Mouse (Mus musculus): ENCODE data around the gene Myl12a. TPM values are rescaled to one million over a fixed set of nuclear protein-coding genes. Genes with fewer than 3 reads are reported as not detected.

Gene Myl12a
- total RNA-seq (2021), result 10 to 100 TPM; 38.9 to 41.1 TPM
- long read RNA-seq, experiment 1, transcript Myl12a-206 (4 exons, 1,937 nt), result major isoform, 25 of 31 reads
- long read RNA-seq, experiment 1, partial matches to known transcripts, result 4 of 31 reads
- long read RNA-seq, experiment 1, other reads (novel, unspliced or antisense), result 1 of 31 reads
- long read RNA-seq, experiment 2, transcript Myl12a-206 (4 exons, 1,937 nt), result major isoform, 36 of 40 reads
- long read RNA-seq, experiment 2, partial matches to known transcripts, result 0 of 40 reads
- long read RNA-seq, experiment 2, other reads (novel, unspliced or antisense), result 4 of 40 reads

DNA sequence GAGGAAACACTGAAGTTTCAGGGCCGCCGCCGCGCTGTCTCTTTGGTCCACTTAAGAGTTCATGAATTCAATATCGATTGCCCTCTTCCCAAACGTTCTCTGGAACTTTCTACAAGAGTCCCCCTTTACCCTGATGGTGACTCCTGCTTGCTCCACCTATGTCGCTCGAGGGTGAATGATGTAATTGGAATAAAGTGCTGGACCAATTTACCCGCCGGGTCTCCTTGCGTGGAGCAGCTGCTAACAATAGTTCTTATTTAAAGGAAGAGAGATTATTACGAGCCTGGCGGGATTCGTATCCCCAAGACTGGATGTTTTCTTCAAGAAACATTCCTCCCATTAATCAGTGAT is at the start of gene Myl12a:
Gene Myl12a, minus strand, starts transcription at position 135 of the 351 bp plus-strand sequence.
- Histone ChIP-seq H3K27ac (peak within 1 kb of the TSS; percentile 100), H3K4me3 (peak within 1 kb of the TSS; percentile 71)
- no peak for TF ChIP-seq CTCF (conservative IDR thresholded peaks at IDR 0.05)
- DNase-seq (ENCODE audit: low spot score in 2 of 2), result no peak

DNA sequence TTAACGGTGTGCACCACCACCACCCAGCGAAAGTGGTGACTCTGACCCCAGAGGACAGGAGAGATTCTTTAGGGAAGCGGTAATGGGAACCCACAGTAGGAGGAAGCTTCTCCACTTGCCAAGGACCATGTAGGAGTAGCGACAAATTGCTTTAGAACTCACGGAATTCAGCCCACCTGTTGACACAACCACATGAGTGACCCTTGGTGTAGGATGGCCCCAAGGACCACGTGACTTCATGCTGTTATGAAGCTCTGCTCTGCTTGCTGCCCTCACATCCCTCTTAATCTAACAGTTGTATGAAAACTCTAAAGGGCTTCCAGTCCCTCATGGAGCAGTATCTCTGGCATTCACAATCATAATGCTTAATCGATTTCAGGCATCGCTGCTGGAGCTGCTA is 46.6 kb upstream of the Myl12a start:
- TF ChIP-seq CTCF (conservative IDR thresholded peaks at IDR 0.05), result no peak
- DNase-seq (ENCODE audit: low spot score in 2 of 2), result no peak
- Histone ChIP-seq H3K27ac (no peak overlapping the region), H3K4me3 (no peak overlapping the region)

DNA sequence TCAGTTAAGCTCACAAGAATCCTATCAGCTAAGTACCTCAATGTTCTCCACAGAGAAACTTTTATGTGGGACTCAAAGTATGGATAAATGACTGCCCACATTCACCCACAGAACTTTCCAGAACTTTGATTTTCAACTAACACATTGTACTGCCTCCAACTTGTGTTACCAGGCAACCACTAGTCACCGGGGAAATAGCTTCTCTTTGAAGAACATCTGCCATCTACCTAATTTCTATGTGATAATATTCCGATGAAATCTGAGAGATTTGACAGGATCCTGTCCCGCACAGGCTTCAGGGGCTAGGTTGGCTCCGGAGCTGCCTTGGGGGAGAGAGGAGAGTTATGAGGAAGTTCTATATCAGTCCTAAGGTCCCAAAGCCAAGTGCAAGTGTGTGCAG is 44.2 kb upstream of the Myl12a start:
- no peak overlapping the region for H3K4me3 ChIP-seq
- TF ChIP-seq CTCF (conservative IDR thresholded peaks at IDR 0.05), result no peak
- peak in 1 of 2 experiments; percentile 23 for DNase-seq (ENCODE audit: low spot score in 2 of 2)
- no peak overlapping the region for H3K27ac ChIP-seq

DNA sequence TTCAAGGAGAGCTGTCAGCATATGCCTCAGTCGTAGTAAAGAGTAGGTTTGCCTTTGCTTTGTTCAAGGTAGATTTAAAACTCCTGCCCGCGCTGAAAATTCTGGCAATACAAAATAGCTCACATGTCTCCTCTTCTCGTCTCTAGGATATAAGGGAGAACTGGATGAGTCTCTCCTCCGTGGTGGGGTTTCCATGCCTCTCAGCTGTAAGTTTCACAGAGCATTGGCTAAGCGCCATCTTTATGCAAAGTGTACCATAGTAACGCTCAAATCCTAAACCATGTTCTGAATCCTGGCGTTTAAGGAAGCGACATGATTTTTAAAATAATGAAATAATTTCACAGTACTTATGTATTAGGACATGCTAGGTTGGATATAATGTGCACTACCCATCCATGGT is 42.9 kb upstream of the Myl12a start:
- Histone ChIP-seq H3K4me3 (no peak overlapping the region), H3K27ac (0 out of 2 replicates have a peak overlapping the region, but pooled peaks have one; percentile 25)
- TF ChIP-seq CTCF (conservative IDR thresholded peaks at IDR 0.05), result no peak
- DNase-seq (ENCODE audit: low spot score in 2 of 2), result no peak

DNA sequence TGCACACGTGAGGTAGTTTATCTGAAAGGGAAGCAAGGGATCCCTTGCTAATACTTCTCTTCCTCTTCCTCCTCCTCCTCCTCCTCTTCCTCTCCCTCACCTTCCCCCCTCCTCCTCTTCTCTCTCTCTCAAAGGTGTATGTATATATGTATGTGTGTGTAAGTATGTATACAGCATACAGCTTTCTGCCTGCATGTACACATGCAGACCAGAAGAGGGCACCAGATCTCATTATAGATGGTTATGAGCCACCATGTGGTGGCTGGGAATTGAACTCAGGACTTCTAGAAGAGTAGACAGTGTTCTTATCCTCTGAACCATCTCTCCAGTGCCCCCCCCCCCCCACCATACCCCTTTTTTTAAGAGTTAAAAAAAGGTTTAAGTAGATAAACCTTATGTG is 40.0 kb upstream of the Myl12a start:
- TF ChIP-seq CTCF (conservative IDR thresholded peaks at IDR 0.05), result peak; percentile 61
- H3K27ac ChIP-seq, result no peak overlapping the region
- no peak overlapping the region for H3K4me3 ChIP-seq
- DNase-seq (ENCODE audit: low spot score in 2 of 2), result no peak

DNA sequence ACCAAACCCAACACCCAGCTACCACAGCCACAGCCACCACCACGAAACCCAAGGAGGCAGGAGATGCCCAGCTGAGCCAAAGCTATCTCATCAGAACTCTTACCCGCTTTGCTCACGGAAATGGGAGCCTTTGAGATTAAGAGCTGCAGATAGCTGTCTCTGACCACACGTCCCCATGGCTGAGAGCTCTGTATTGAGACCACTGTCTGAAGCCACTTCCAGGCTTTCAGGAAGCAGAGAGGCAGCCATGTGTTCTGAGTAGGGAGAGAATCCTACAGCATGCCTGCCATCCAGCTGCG is 37.9 kb upstream of the Myl12a start:
- DNase-seq (ENCODE audit: low spot score in 2 of 2), result no peak
- no peak for TF ChIP-seq CTCF (conservative IDR thresholded peaks at IDR 0.05)
- Histone ChIP-seq H3K4me3 (no peak overlapping the region), H3K27ac (no peak overlapping the region)

DNA sequence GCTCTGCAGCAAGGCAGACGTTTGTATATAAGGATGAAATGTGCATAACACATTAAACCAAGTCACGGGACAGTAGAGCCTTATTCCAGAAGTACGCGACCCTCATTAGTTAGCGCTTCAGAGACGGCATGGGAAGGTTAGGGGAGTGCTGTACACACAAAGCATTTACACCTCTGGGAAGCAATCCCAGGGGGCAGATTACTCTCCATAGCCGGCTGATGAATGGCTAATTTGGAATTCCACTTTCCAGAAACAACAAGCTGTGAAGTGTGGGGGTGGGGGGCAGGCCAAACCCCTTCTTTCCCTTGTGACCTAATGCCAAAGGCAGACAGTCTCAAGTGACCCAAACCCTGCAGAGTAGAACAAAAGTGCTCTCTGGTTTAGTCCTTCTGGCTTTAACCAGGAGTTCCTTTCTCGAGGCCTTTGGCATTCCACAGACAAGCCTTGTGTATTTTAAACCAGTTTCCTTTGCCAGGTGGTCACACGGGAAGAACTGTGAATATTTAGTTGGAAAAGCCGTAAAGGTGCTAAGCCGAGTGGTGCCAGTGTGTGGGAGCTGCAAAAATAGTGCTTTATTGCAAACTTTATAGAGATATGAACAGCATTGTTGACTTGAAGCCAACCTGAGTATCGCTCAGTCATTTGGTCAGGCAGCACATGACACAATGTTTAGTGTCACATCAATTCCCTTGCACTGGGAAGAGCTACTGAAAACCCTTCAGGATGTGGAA is 37.3 kb upstream of the Myl12a start:
- TF ChIP-seq CTCF (conservative IDR thresholded peaks at IDR 0.05), result no peak
- DNase-seq (ENCODE audit: low spot score in 2 of 2), result no peak

DNA sequence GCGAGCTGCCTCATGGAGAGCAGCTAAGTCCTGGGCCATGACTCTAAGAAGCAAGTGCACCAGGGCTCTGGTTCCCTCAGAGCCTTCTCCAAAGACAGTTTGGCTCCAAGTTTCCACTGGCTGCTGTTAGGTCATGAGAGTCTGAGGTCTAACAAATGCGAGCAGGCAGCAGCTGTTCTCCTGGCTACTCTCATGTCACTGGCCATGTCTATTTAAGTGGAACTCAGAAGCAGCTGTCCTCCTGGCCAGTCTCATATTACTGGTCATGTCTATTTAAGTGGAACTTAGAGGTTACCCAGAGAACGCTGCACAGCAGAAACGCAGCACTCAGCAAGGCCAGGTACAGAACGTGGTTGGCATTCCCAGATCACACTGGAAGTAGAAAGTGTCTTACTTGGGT is 36.1 kb upstream of the Myl12a start:
- no peak for TF ChIP-seq CTCF (conservative IDR thresholded peaks at IDR 0.05)
- no peak for DNase-seq (ENCODE audit: low spot score in 2 of 2)
- no peak overlapping the region for H3K27ac ChIP-seq
- H3K4me3 ChIP-seq, result no peak overlapping the region

More for the DNA sequence above, 37.3 kb upstream of the Myl12a start:
- Histone ChIP-seq H3K27ac (no peak overlapping the region), H3K4me3 (no peak overlapping the region)

DNA sequence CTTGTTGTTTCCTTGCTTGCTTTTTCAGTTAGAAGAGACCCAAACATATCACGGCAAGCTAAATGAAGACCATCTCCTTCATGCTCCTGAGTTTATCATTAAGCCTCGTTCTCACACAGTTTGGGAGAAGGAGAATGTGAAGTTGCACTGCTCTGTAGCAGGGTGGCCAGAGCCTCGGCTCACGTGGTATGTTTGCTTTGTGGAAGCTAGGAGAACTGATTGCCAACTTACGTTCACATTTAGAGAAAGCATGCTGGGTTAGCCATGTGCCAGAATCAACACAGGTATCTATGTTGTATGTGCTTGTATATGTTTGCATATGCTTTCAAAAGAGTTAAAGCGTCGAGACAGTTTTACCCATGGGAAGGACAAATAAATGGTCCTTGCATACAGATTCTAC is 34.5 kb upstream of the Myl12a start:
- DNase-seq (ENCODE audit: low spot score in 2 of 2), result no peak
- Histone ChIP-seq H3K27ac (no peak overlapping the region), H3K4me3 (no peak overlapping the region)
- no peak for TF ChIP-seq CTCF (conservative IDR thresholded peaks at IDR 0.05)

DNA sequence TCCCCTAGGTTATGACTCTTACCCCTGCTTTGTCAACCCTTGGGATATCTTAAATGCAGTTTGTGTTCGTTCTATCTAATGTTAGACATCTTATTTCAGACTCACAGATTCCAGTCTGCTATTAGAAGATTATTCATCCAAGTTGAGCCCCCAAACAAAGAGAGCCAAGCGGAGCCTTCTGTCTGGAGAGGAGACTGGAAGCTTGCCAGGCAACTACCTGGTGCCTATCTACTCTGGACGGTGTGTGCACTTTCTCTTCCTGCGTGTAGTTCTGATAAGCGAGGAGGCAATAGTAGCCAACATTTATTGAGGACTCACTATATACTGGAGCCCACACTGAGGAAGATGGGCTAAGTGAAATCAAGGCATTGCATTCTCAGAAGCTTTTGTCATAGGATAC is 31.8 kb upstream of the Myl12a start:
- no peak for DNase-seq (ENCODE audit: low spot score in 2 of 2)
- Histone ChIP-seq H3K4me3 (no peak overlapping the region), H3K27ac (no peak overlapping the region)
- TF ChIP-seq CTCF (conservative IDR thresholded peaks at IDR 0.05), result no peak

DNA sequence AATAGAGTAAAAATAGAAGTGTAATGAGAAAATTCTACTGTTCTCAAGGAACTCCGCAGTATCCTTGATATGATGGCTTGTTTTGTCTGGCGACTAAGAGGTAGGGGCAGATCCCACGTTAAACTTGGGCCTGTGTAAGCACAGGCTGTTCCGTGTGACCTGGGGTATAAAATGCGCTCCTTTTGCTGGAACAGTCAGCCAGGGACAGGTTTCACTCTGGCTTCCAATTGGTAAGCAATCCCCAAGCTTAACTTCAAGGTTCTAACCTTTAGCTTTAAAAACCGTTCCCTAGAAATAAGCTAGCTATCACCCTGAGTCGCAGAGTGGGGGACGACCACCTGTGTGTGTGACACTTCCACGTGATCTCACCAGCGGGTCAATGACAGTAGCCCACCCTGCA is 30.0 kb upstream of the Myl12a start:
- TF ChIP-seq CTCF (conservative IDR thresholded peaks at IDR 0.05), result no peak

DNA sequence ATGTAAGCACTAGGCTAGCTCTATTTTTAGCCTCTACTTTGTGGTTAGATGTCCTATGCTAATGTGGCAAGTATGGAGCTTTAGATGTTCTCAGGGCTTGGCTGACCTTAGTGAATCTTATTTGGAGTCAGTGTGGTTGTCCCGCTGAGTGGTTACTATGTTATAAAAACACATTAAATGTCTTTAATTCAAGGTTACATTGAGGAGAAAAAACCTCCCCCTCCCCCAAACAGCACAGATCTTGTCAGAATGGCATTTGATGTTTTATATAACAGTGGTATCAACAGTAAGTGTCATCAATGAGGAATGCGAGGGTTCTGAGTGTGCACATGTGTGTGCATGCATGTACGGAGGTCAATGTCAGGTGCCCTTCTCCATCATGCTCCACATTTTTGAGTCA is 24.5 kb upstream of the Myl12a start:
- DNase-seq (ENCODE audit: low spot score in 2 of 2), result no peak
- H3K4me3 ChIP-seq, result no peak overlapping the region
- no peak for TF ChIP-seq CTCF (conservative IDR thresholded peaks at IDR 0.05)
- H3K27ac ChIP-seq, result no peak overlapping the region

More for the DNA sequence above, 30.0 kb upstream of the Myl12a start:
- Histone ChIP-seq H3K4me3 (no peak overlapping the region), H3K27ac (no peak overlapping the region)
- DNase-seq (ENCODE audit: low spot score in 2 of 2), result no peak

DNA sequence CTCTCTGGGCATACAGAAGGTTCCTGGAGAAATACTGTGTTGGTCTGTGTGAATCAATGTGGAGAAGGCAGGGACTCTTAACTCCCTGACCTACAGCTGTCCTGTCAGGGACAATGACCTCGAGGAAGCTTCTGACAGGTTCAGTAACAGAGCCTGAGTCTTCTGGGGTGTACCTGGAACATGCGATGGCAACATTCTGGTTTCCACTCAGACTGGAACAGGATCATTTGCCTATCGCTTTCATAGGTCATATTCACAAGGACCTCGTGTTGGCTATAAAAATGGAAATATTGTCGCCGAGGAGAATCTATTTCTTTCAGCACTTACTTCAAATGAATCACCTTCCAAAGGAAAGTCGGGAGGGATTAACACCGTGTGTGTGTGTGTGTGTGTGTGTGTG is 23.2 kb upstream of the Myl12a start:
- no peak for DNase-seq (ENCODE audit: low spot score in 2 of 2)
- no peak overlapping the region for H3K27ac ChIP-seq
- TF ChIP-seq CTCF (conservative IDR thresholded peaks at IDR 0.05), result no peak
- H3K4me3 ChIP-seq, result no peak overlapping the region

DNA sequence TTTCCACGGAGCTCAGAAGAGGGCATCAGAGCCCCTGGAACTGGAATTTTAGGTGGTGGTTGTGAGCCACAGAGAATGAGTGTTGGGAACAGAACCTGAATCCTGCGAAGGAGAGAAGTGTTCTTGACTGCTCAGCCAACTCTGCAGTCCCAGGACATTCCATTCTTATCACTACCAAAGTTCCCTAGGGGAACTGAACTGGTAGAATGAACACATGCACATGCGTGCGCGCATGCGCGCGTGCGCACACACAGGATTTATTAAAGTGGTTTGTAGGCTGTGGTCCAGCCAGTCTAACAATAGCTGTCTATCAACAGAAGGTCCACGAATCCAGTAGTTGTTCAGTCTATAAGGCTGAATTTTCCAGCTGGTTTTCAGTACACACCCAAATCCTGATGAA is 21.4 kb upstream of the Myl12a start:
- TF ChIP-seq CTCF (conservative IDR thresholded peaks at IDR 0.05), result no peak
- Histone ChIP-seq H3K4me3 (no peak overlapping the region), H3K27ac (no peak overlapping the region)
- no peak for DNase-seq (ENCODE audit: low spot score in 2 of 2)
